In the genomic region with DNA sequence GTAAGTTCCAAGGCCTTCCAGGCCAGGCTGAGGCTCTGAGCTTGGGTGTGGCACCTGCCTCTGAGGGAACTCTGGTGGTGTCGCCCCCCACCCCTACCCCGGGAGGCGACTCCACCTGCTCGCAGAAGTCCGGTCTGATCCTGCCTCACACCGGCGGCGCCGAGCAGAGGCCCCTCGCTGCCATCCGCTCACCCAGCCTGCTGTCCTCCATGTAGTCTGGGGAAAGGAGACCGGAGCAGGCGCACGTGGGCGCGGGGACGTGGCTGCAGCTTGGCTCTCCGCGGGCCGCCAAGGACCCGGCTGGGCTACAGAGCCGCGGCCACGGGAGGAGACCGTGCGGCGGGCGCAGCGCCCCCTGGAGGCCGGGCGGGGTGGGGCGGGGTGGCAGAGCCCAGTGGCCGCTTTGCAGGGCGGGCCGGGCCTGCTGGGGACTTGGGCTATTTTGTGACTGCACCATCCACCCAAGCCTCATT, we compare ENCODE assay signal across 9 mouse cellular contexts. TPM values are rescaled to one million over a fixed set of nuclear protein-coding genes. Genes with fewer than 3 reads are reported as not detected.
DNase-seq lines count a peak whose midpoint lies in the region; ATAC-seq and TF ChIP-seq lines count a peak whose summit lies in the region.
"Had no signal": no experiment of that assay in that cellular context is flagged by ENCODE, and none has a peak within 500 bp of the region (broad histone marks: within the 10 kb centered on the region; RNA-seq: fewer than 3 reads in every experiment).

No protein-coding gene starts in this region.

- no peaks in the 10 kb centered on the region for H3K36me3 ChIP-seq in intestine, postnatal 0 days (ENCODE audit: control insufficient read depth, insufficient read depth)

- no peaks in the 10 kb centered on the region for H3K4me1 ChIP-seq in bone marrow, adult 2 months (ENCODE audit: control insufficient read depth, insufficient read depth, low read length)
- no peaks in the 10 kb centered on the region; the same call in 1 of the 2 replicates for H3K4me1 ChIP-seq in intestine, postnatal 0 days (replicated peaks; ENCODE audit: control insufficient read depth, insufficient read depth, low read length)

- H3K9ac ChIP-seq in intestine, postnatal 0 days (ENCODE audit: low read depth, low read length), result no peak overlapping the region

- TF ChIP-seq POLR2A in bone marrow, adult 2 months (IDR thresholded peaks at IDR 0.05; ENCODE audit: borderline replicate concordance, control insufficient read depth, low read depth, low read length), result no peak

- intact Hi-C loops in gastrocnemius, postnatal 14 days (cut with DNase I; ENCODE audit: low total_unique reads), result no loop called here

- TF ChIP-seq CTCF in bone marrow, adult 2 months (IDR thresholded peaks at IDR 0.05; ENCODE audit: control insufficient read depth, insufficient read depth, low read length), result peak; percentile 7; the same call in 1 of the 2 replicates
- TF ChIP-seq CTCF in intestine, postnatal 0 days (IDR thresholded peaks at IDR 0.05; ENCODE audit: low read depth), result peak; percentile 86

- H3K4me3 ChIP-seq in bone marrow, adult 2 months (replicated peaks; ENCODE audit: control insufficient read depth, low read depth, low read length), result no peak overlapping the region
- H3K4me3 ChIP-seq in intestine, postnatal 0 days (ENCODE audit: low read depth, low read length), result peak overlapping the region; percentile 28

- peak; percentile 45 for DNase-seq in ovary, adult 18-20 months (ENCODE audit: low spot score)
- DNase-seq in ovary, postnatal 10 days (ENCODE audit: low spot score), result no peak
- DNase-seq in gastrocnemius, postnatal 14 days, result peak; percentile 68
- peak; percentile 12 for DNase-seq in lung, postnatal 36 days
- peak; percentile 5 for DNase-seq in skeletal muscle tissue, adult 2 months (ENCODE audit: low read depth, low spot score)
- DNase-seq in layer of hippocampus, adult 8-10 months (ENCODE audit: low spot score in 2 of 2), result no peak

- peak overlapping the region; percentile 64 for H3K4me2 ChIP-seq in intestine, postnatal 0 days (replicated peaks; ENCODE audit: low read depth)

- 2% methylated on average over 35 of the region's 35 CpGs for WGBS in bone marrow, adult 2 months
- WGBS in intestine, postnatal 0 days, result 2% methylated on average over 35 of the region's 35 CpGs

- ATAC-seq in intestine, postnatal 0 days, result peak; percentile 76

- no peaks in the 10 kb centered on the region for H3K9me3 ChIP-seq in intestine, postnatal 0 days (ENCODE audit: control insufficient read depth)

- H3K27ac ChIP-seq in bone marrow, adult 2 months (ENCODE audit: control insufficient read depth, insufficient read depth, low read depth, low read length, poor library complexity), result no peak overlapping the region
- no peak overlapping the region for H3K27ac ChIP-seq in intestine, postnatal 0 days (ENCODE audit: low read depth, low read length)
- H3K27ac ChIP-seq: macrophage had no signal

- peaks cover 69% of the 10 kb centered on the region for H3K27me3 ChIP-seq in intestine, postnatal 0 days (replicated peaks; ENCODE audit: control insufficient read depth, insufficient read depth, low read length)

RNA-seq across cellular contexts. Expression of a gene that starts 6.9 kb away (rescaled TPM):
- not detected in 2 replicates for polyA plus RNA-seq in bone marrow, adult 2 months (2011; ENCODE audit: insufficient read depth, insufficient read length, low replicate concordance, missing spikeins)
- not detected for total RNA-seq in gastrocnemius, postnatal 14 days (2021)
- not detected in 2 replicates for polyA plus RNA-seq in intestine, postnatal 0 days (2015; fragmentation: Nextera tagmentation; extraction: Ambion mirVana)
- total RNA-seq in layer of hippocampus, adult 8-10 months (2022), result not detected
- polyA plus RNA-seq: macrophage had no signal

Comparison
In these comparisons a context has a peak if more than half of its experiments do, and no peak if none do; other contexts are left out.
1. DNase-seq: peak in ovary, adult 18-20 months (single experiment), gastrocnemius, postnatal 14 days (single experiment), lung, postnatal 36 days (single experiment) and skeletal muscle tissue, adult 2 months (single experiment); none in ovary, postnatal 10 days (single experiment) and layer of hippocampus, adult 8-10 months (0 of 2).